Mouse (Mus musculus) adrenal gland, postnatal 14 days (tissue): ENCODE measurements around the gene Tssk2. TPM values are rescaled to one million over a fixed set of nuclear protein-coding genes. Genes with fewer than 3 reads are reported as not detected.

Experiments
- DNase-seq: peaks from one replicate; pipeline ENCODE4 v3.0.0; 2021; ENCODE audit warnings: mixed read lengths
- total RNA-seq: library from RNA; stranded (reverse); gene quantifications from 2 replicates; pipeline ENCODE4 v1.2.3, GENCODE M21; 2021

Gene Tssk2
- total RNA-seq, 1 experiment from 2014 or later: not detected

GRCm38 (mm10) chr16:17911052-17911595 is 12.7 kb downstream of the Tssk2 start, which contains the start of gene Ess2:
Ess2 (minus strand) TSS chr16:17911348.
- peak; percentile 92 for DNase-seq

- peak; percentile 54 for DNase-seq
Measured at GRCm38 (mm10) chr16:17914307-17915249, 16.1 kb downstream of the Tssk2 start, which contains the start of gene Gsc2. Gsc2 (minus strand) TSS chr16:17915059.

GRCm38 (mm10) chr16:17920586-17920985 is 22.1 kb downstream of the Tssk2 start:
- no peak for DNase-seq

GRCm38 (mm10) chr16:17921325-17922162 is 23.1 kb downstream of the Tssk2 start:
- DNase-seq: peak; percentile 96

GRCm38 (mm10) chr16:17922163-17922538 is 23.7 kb downstream of the Tssk2 start:
- DNase-seq: peak; percentile 51

- peak; percentile 61 for DNase-seq
Measured at GRCm38 (mm10) chr16:17927351-17928082, 29.1 kb downstream of the Tssk2 start.

GRCm38 (mm10) chr16:17928087-17928580 is 29.7 kb downstream of the Tssk2 start, which contains the start of gene Slc25a1:
Slc25a1 (minus strand) TSS chr16:17928219.
- peak; percentile 86 for DNase-seq

GRCm38 (mm10) chr16:17928627-17929104 is 30.2 kb downstream of the Tssk2 start:
- peak; percentile 90 for DNase-seq

- DNase-seq: no peak
Measured at GRCm38 (mm10) chr16:17929211-17929610, 30.8 kb downstream of the Tssk2 start.

- DNase-seq: no peak
Measured at GRCm38 (mm10) chr16:17929631-17930030, 31.2 kb downstream of the Tssk2 start.

GRCm38 (mm10) chr16:17931906-17932460 is 33.5 kb downstream of the Tssk2 start:
- DNase-seq: no peak

GRCm38 (mm10) chr16:17933594-17934444 is 35.4 kb downstream of the Tssk2 start:
- DNase-seq: no peak

GRCm38 (mm10) chr16:17934445-17934910 is 36.0 kb downstream of the Tssk2 start:
- DNase-seq: peak; percentile 61

GRCm38 (mm10) chr16:17936776-17937175 is 38.3 kb downstream of the Tssk2 start:
- DNase-seq: peak; percentile 63

- DNase-seq: no peak
Measured at GRCm38 (mm10) chr16:17938187-17938586, 39.8 kb downstream of the Tssk2 start.

GRCm38 (mm10) chr16:17938821-17939220 is 40.4 kb downstream of the Tssk2 start:
- peak; percentile 83 for DNase-seq

GRCm38 (mm10) chr16:17939255-17939751 is 40.9 kb downstream of the Tssk2 start:
- no peak for DNase-seq

- DNase-seq: no peak
Measured at GRCm38 (mm10) chr16:17943466-17943865, 45.0 kb downstream of the Tssk2 start.

GRCm38 (mm10) chr16:17945081-17945831 is 46.8 kb downstream of the Tssk2 start:
- DNase-seq: no peak
